Mouse (Mus musculus) kidney, embryonic 16.5 days (tissue): ENCODE measurements at regions not wholly inside any gene's neighbourhood (a gene's known extent, or its start where the extent isn't known, plus 50 kb on each side); places are given as distances from the start of the nearest gene placed in this dataset.

Source experiments
- ATAC-seq: fragments of 200-750 bp; cut with Nextera tagmentation; 2 replicates; pipeline ENCODE4 v1.8.0; 2017; ENCODE audit warnings: moderate TSS enrichment; ENCODE audit not compliant: low FRiP score, low TSS enrichment
- H3K27ac ChIP-seq: fragments of 300-500 bp; sonication (generic); 2 replicates; pipeline ENCODE4 v1.5.1; 2014; ENCODE audit warnings: low read length
- H3K27me3 ChIP-seq: fragments of 300-500 bp; sonication (generic); 2 replicates; pipeline ENCODE4 v1.6.1; 2014; ENCODE audit warnings: low read length, control low read depth, mixed read lengths; ENCODE audit not compliant: insufficient read depth
- H3K36me3 ChIP-seq: fragments of 300-500 bp; sonication (generic); 2 replicates; pipeline ENCODE4 v1.6.1; 2014; ENCODE audit warnings: low read length, control low read depth, mixed read lengths; ENCODE audit not compliant: insufficient read depth
- H3K4me1 ChIP-seq: fragments of 300-500 bp; sonication (generic); 2 replicates; pipeline ENCODE4 v1.6.1; 2014; ENCODE audit warnings: low read length, control low read depth, mixed read lengths; ENCODE audit not compliant: insufficient read depth
- H3K4me2 ChIP-seq: fragments of 300-500 bp; sonication (generic); replicated peaks from 2 replicates; pipeline ENCODE4 v1.6.1; 2014; ENCODE audit warnings: low read depth, low read length
- H3K4me3 ChIP-seq: fragments of 300-500 bp; sonication (generic); 2 replicates; pipeline ENCODE4 v1.5.1; 2014; ENCODE audit warnings: mild to moderate bottlenecking, low read length
- H3K9ac ChIP-seq: fragments of 300-500 bp; sonication (generic); replicated peaks from 2 replicates; pipeline ENCODE4 v1.6.1; 2014; ENCODE audit warnings: low read length
- H3K9me3 ChIP-seq: fragments of 300-500 bp; sonication (generic); 2 replicates; pipeline ENCODE4 v1.6.1; 2016; ENCODE audit warnings: low read length, control low read depth
- WGBS: fragments of 180-500 bp; shearing (Covaris S2); extraction: QIAGEN DNeasy Blood & Tissue Kit; methylation state at CpG from one replicate; pipeline ENCODE4 v1.1.7; 2014; 5-methylcytosine and 5-hydroxymethylcytosine counted together

DNA sequence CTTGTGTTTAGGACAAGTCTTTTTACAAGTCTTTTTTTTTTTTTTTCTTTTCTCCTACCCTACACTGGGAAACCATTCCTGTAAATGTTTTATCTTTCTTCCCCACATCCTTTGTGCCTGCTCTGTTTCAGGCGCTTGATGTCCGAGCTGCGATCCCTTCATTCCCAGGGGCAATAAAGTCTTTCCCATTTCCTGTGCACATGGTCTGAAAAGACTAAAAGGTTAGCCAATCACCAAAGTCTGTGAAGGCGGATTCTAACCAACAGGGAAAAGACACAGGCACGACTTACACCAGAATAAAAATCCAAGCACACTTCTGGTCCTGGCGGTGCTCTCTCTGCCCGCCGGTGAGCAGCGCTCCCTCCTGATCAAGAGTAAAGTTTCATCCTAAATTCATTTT lies 135.3 kb upstream of the Slc38a2 start:
- H3K27ac ChIP-seq = no peak overlapping the region
- ATAC-seq = no peak
- WGBS = 70% methylated on average over 9 of the region's 9 CpGs

DNA sequence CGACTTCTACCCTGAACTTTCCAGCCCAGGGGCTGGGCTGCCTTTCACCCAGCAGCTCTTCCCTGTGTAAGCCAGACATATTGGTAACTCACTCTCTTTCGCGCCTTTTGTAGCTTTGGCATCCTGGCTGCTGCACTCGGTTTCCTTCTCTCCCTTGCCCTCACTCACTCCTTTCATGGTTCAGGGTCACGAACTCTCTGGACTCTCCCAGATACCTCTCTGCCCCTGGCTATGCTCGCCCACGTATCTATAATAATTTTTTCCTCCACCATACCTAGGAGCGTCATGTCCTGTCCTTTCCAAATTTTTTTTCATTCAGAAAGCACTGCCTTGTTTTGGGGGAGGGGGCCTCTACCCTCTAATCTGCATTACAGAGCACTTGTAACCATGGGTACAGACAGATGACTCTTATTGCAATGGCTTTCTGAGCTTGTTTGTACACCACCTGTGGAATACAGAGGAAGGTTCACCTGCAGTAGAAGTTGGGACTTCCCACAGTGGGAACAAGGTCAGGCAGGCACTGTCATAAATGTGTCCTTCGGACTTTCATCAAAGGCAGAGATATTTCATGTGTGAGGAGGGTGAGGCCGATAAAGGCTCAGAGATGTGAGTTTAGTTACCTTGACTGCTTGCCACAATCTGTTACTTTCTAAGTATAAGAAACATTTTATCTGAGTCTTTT lies 134.8 kb upstream of the Slc38a2 start:
- Histone ChIP-seq H3K27ac (no peak overlapping the region), H3K36me3 (no peaks in the 10 kb centered on the region), H3K27me3 (no peaks in the 10 kb centered on the region), H3K4me2 (no peak overlapping the region), H3K9me3 (no peaks in the 10 kb centered on the region), H3K4me1 (no peaks in the 10 kb centered on the region), H3K4me3 (no peak overlapping the region), H3K9ac (no peak overlapping the region)
- WGBS = 75% methylated on average over 10 of the region's 10 CpGs
- no peak for ATAC-seq

More for the DNA sequence above, 135.3 kb upstream of the Slc38a2 start:
- Histone ChIP-seq H3K4me1 (no peaks in the 10 kb centered on the region), H3K4me2 (no peak overlapping the region), H3K9me3 (no peaks in the 10 kb centered on the region), H3K36me3 (no peaks in the 10 kb centered on the region), H3K9ac (no peak overlapping the region), H3K27me3 (no peaks in the 10 kb centered on the region), H3K4me3 (no peak overlapping the region)

DNA sequence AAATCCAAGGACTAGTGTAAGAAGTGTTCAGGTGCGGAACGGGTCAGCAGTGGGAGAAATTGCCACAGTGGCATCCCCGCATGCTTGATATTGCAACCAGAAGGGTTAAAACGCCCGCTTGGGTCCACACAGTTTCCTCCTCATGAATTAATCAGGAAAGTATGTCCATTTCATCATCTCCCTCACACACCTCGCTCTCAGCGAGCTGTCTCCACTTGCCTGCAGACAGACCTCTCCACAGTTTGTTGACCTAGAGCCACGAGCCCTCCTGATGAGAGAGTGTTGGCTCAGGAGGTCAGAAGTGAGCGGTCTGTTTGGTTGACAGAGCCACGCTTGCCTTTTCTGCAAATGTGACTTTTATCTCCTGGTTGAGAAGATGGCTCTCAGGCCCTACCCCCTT lies 132.9 kb upstream of the Slc38a2 start:
- H3K4me1 ChIP-seq = no peaks in the 10 kb centered on the region
- ATAC-seq = no peak
- no peaks in the 10 kb centered on the region for H3K36me3 ChIP-seq
- no peak overlapping the region for H3K4me2 ChIP-seq
- no peak overlapping the region for H3K4me3 ChIP-seq
- no peak overlapping the region for H3K9ac ChIP-seq
- 79% methylated on average over 10 of the region's 10 CpGs for WGBS
- no peaks in the 10 kb centered on the region for H3K27me3 ChIP-seq
- H3K9me3 ChIP-seq = no peaks in the 10 kb centered on the region
- no peak overlapping the region for H3K27ac ChIP-seq

DNA sequence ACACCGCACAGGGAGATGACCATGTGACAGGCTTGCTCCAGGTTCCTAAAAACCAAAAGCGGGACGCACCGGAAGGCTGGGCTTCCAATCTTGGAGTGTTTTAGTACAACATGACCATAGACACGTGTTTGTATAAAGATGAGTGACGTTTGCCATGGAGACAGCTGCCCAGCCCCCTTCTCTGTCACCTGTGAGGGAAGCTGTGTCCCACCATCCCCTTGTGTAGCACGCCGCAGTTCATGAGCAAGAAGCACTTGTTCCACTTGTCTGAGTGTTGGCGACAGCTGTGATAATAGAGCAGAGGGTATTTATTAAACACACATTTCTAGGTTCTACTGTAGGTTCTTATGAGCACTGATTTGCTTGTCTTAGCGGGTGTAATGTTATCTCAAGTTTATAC lies 131.7 kb upstream of the Slc38a2 start:
- no peaks in the 10 kb centered on the region for H3K9me3 ChIP-seq
- H3K9ac ChIP-seq = no peak overlapping the region
- no peak for ATAC-seq
- H3K4me2 ChIP-seq = no peak overlapping the region
- H3K4me1 ChIP-seq = no peaks in the 10 kb centered on the region
- no peaks in the 10 kb centered on the region for H3K27me3 ChIP-seq
- no peak overlapping the region for H3K27ac ChIP-seq
- WGBS = 90% methylated on average over 10 of the region's 10 CpGs
- no peak overlapping the region for H3K4me3 ChIP-seq
- H3K36me3 ChIP-seq = no peaks in the 10 kb centered on the region

DNA sequence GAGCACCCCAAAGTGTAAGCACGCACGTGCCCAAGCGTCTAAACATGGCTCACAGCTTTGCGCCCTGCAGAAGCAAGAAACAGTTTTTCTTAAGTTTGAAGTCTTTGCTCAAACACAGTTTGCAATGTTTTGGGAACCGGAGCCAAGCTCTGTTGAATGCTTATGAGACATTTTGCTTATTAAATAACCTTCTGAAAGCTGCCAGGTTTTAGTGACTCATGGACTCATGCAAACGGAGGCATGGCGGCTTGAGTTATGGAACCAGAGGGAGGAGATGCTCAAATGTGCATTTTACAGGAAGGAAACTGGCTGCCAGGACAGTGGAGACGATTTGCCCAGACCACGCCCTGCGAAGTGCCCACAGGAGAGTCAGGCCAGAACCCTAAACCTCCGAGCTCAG lies 131.0 kb upstream of the Slc38a2 start:
- no peak for ATAC-seq
- Histone ChIP-seq H3K4me3 (no peak overlapping the region), H3K36me3 (no peaks in the 10 kb centered on the region), H3K9me3 (no peaks in the 10 kb centered on the region), H3K9ac (no peak overlapping the region), H3K4me2 (no peak overlapping the region), H3K27ac (no peak overlapping the region), H3K4me1 (no peaks in the 10 kb centered on the region), H3K27me3 (no peaks in the 10 kb centered on the region)
- WGBS = 82% methylated on average over 11 of the region's 11 CpGs

DNA sequence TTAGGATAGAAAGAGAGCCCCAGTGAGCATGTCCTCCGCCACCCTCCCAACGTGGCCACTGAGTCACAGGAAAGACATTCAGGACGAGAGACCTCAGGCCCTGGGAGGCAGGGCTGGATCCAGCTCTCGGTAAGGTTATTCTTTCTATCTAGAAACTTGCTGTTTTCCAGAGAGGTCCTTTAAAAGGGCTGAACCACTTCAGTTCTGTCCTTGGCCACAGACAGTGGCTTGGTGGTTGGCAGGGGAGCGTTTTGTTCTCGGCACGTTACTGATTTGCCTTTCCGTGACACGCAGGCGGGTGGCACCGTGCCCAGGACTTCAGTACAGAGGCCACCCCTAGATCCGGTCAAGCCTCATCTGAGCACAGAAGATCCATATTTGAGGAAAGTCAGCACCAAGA lies 130.4 kb upstream of the Slc38a2 start:
- Histone ChIP-seq H3K4me1 (no peaks in the 10 kb centered on the region), H3K4me2 (no peak overlapping the region), H3K27me3 (no peaks in the 10 kb centered on the region), H3K9ac (no peak overlapping the region), H3K27ac (no peak overlapping the region), H3K4me3 (no peak overlapping the region), H3K36me3 (no peaks in the 10 kb centered on the region), H3K9me3 (no peaks in the 10 kb centered on the region)
- no peak for ATAC-seq
- 91% methylated on average over 12 of the region's 12 CpGs for WGBS

DNA sequence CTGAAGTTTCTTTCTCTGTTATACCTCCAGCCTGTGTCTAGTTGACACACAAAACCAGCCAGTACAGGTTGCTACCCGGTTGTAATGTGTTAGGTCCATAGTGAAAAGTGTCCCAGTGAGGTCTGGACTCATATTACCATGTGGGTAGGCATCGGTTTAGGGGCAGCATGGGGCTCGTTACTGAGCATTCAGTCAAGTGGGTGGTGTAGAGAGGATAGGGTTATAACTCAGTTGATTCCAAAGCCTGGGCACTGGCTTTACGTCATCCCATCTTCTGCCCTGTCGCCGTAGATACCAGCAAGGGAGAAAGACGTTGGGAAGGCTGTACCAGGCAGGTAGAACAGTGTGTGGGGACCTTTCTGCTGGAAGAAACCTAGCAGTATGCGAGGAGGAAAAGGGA lies 129.2 kb upstream of the Slc38a2 start:
- Histone ChIP-seq H3K4me1 (no peaks in the 10 kb centered on the region), H3K36me3 (no peaks in the 10 kb centered on the region), H3K27ac (no peak overlapping the region), H3K4me2 (no peak overlapping the region), H3K9me3 (no peaks in the 10 kb centered on the region), H3K27me3 (no peaks in the 10 kb centered on the region), H3K4me3 (no peak overlapping the region), H3K9ac (no peak overlapping the region)
- whole genome bisulfite sequencing = 84% methylated on average over 8 of the region's 8 CpGs
- no peak for ATAC-seq

DNA sequence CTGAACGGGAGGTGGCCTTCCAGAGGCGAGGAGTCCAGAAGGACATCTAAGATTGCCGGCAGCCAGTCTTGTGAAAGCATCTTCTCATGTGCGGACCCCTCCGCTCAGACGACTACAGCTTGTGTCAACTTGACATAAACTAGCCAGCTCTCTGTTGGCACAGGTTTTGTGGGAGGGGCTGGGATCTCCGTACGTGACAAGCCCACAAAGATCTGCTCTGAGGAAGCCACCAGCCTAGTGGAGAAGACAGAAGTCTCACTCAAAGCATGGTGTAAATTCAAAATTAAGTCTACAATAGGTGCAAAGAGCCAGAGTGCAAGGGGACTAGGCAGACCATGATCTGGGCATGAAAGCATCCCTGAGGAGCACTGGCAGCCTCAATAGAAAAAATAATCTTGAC lies 128.4 kb upstream of the Slc38a2 start:
- Histone ChIP-seq H3K4me2 (no peak overlapping the region), H3K4me1 (no peaks in the 10 kb centered on the region), H3K4me3 (no peak overlapping the region), H3K27ac (no peak overlapping the region), H3K27me3 (no peaks in the 10 kb centered on the region), H3K9me3 (no peaks in the 10 kb centered on the region), H3K9ac (no peak overlapping the region), H3K36me3 (no peaks in the 10 kb centered on the region)
- ATAC-seq = no peak
- WGBS = 69% methylated on average over 8 of the region's 8 CpGs

DNA sequence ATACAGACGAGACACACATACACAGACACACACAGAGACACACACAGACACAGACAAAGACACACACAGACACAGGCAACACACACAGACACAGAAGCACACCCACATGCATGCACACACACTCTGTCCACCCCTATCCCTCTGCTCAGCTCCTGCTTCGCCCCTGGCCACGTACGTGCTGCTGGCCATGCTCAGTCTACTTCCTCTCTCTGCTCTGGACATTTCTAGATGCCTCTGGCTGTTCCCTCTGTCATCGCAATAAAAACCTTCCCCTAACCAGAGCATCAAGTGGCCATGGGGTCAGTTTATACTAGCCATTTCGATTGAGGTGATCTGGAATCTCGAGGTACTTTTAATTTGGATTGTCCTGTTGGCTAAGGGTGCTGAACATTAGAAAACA lies 118.9 kb upstream of the Slc38a2 start:
- H3K4me3 ChIP-seq = no peak overlapping the region
- H3K4me1 ChIP-seq = no peaks in the 10 kb centered on the region
- no peak overlapping the region for H3K9ac ChIP-seq
- no peaks in the 10 kb centered on the region for H3K36me3 ChIP-seq
- H3K27ac ChIP-seq = no peak overlapping the region
- no peak for ATAC-seq
- 84% methylated on average over 7 of the region's 7 CpGs for WGBS
- H3K27me3 ChIP-seq = no peaks in the 10 kb centered on the region
- H3K9me3 ChIP-seq = no peaks in the 10 kb centered on the region
- no peak overlapping the region for H3K4me2 ChIP-seq

DNA sequence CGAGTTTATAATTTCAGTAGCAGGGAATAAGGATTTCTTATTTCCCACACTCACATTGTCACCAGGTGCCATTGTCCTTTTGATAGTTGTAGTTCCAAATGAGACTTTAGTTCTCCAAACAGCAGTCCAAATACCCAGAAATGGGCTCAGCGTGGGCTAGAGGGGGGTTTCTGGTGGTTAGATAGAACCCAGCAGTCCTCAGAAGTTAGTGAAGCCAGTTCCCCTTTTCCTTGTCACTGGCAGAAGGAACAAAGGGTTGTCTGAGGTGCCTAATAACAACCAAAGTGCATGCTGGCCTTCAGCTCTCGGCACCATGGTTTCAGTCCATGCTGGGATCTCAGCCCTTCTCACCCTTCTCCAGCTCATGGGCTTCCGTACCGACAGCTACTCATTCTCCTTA lies 118.1 kb upstream of the Slc38a2 start:
- WGBS = 87% methylated on average over 5 of the region's 5 CpGs
- no peak for ATAC-seq

More for the DNA sequence above, 118.1 kb upstream of the Slc38a2 start:
- H3K27me3 ChIP-seq = no peaks in the 10 kb centered on the region
- H3K4me3 ChIP-seq = no peak overlapping the region
- H3K4me2 ChIP-seq = no peak overlapping the region
- no peaks in the 10 kb centered on the region for H3K9me3 ChIP-seq
- H3K4me1 ChIP-seq = no peaks in the 10 kb centered on the region
- no peaks in the 10 kb centered on the region for H3K36me3 ChIP-seq
- H3K27ac ChIP-seq = no peak overlapping the region
- H3K9ac ChIP-seq = no peak overlapping the region
